Mouse (Mus musculus): ENCODE data around the gene Rfx8.

- TF ChIP-seq CTCF (IDR thresholded peaks at IDR 0.05; ENCODE audit: control insufficient read depth, insufficient read depth, insufficient read length): no peak
- TF ChIP-seq CEBPB (IDR thresholded peaks at IDR 0.05; ENCODE audit: low read depth): no peak
- TF ChIP-seq USF1 (IDR thresholded peaks at IDR 0.05; ENCODE audit: low read depth): no peak
- no peak for TF ChIP-seq MYOD1 (IDR thresholded peaks at IDR 0.05; ENCODE audit: control insufficient read depth, insufficient read length, low read depth)
- TF ChIP-seq MAX (IDR thresholded peaks at IDR 0.05): no peak
These were observed 69.6 kb downstream of the Rfx8 start, which contains the start of gene Creg2 for GRCm38 (mm10) chr1:39651241-39651548.
